Mouse (Mus musculus): ENCODE results near the gene Fen1. TPM values are rescaled to one million over a fixed set of nuclear protein-coding genes. Genes with fewer than 3 reads are reported as not detected.
A peak's percentile ranks its signal among the peaks of the same experiment; 100 is the strongest.

Fen1 gene
- polyA plus RNA-seq, 1 experiment from 2014 or later = 18.7 TPM

GRCm38 (mm10) chr19:10231016-10231415 is 27.0 kb upstream of the Fen1 start:
- H3K4me1 ChIP-seq (ENCODE audit: insufficient read depth, low read depth, low read length) = no peaks in the 10 kb centered on the region
- no peaks in the 10 kb centered on the region for H3K27me3 ChIP-seq (replicated peaks; ENCODE audit: insufficient read depth, low read length)
- H3K4me3 ChIP-seq (ENCODE audit: low read depth, low read length) = no peak overlapping the region
- H3K9ac ChIP-seq (replicated peaks; ENCODE audit: low read depth) = no peak overlapping the region
- H3K9me3 ChIP-seq (ENCODE audit: low read length) = no peaks in the 10 kb centered on the region
- DNase-seq (ENCODE audit: low spot score) = no peak
- WGBS = 30% methylated on average over 7 of the region's 7 CpGs
- no peak for ATAC-seq
- H3K4me2 ChIP-seq (replicated peaks; ENCODE audit: low read depth, low read length) = no peak overlapping the region
- no peak overlapping the region for H3K27ac ChIP-seq (ENCODE audit: low read length)
- no peaks in the 10 kb centered on the region for H3K36me3 ChIP-seq (ENCODE audit: insufficient read depth, low read length)
- TF ChIP-seq EP300 (IDR thresholded peaks at IDR 0.05) = no peak
- no peak for TF ChIP-seq CTCF (IDR thresholded peaks at IDR 0.05)

- Histone ChIP-seq H3K27ac (ENCODE audit: low read length) (0 out of 2 replicates have a peak overlapping the region, but pooled peaks have one; percentile 26), H3K4me3 (ENCODE audit: low read depth, low read length) (no peak overlapping the region), H3K4me1 (ENCODE audit: insufficient read depth, low read depth, low read length) (peaks cover 5% of the 10 kb centered on the region; the same call in 1 of the 2 replicates), H3K9ac (replicated peaks; ENCODE audit: low read depth) (no peak overlapping the region), H3K9me3 (ENCODE audit: low read length) (no peaks in the 10 kb centered on the region), H3K27me3 (replicated peaks; ENCODE audit: insufficient read depth, low read length) (no peaks in the 10 kb centered on the region), H3K36me3 (ENCODE audit: insufficient read depth, low read length) (no peaks in the 10 kb centered on the region), H3K4me2 (replicated peaks; ENCODE audit: low read depth, low read length) (no peak overlapping the region)
- WGBS = 42% methylated on average over 4 of the region's 4 CpGs
- ATAC-seq (no peak), DNase-seq (ENCODE audit: low spot score) (peak; percentile 52)
- TF ChIP-seq EP300 (IDR thresholded peaks at IDR 0.05) = 0 out of 2 replicates have a peak, but pooled peaks have one; percentile 19
- no peak for TF ChIP-seq CTCF (IDR thresholded peaks at IDR 0.05)
Observed at GRCm38 (mm10) chr19:10225767-10226166, 21.8 kb upstream of the Fen1 start.

- WGBS = 14% methylated on average over 25 of the region's 26 CpGs
- Histone ChIP-seq H3K9me3 (ENCODE audit: low read length) (no peaks in the 10 kb centered on the region), H3K4me1 (ENCODE audit: insufficient read depth, low read depth, low read length) (peaks cover 5% of the 10 kb centered on the region; the same call in 1 of the 2 replicates), H3K4me2 (replicated peaks; ENCODE audit: low read depth, low read length) (peak overlapping the region; percentile 35), H3K27me3 (replicated peaks; ENCODE audit: insufficient read depth, low read length) (no peaks in the 10 kb centered on the region), H3K27ac (ENCODE audit: low read length) (peak overlapping the region; percentile 26; the same call in 1 of the 2 replicates), H3K4me3 (ENCODE audit: low read depth, low read length) (no peak overlapping the region; the same call in 1 of the 2 replicates), H3K36me3 (ENCODE audit: insufficient read depth, low read length) (no peaks in the 10 kb centered on the region), H3K9ac (replicated peaks; ENCODE audit: low read depth) (peak overlapping the region; percentile 16; the same call in 1 of the 2 replicates)
- DNase-seq (ENCODE audit: low spot score) = peak; percentile 40
- ATAC-seq = peak; percentile 63
- no peak for TF ChIP-seq EP300 (IDR thresholded peaks at IDR 0.05)
- peak; percentile 30 for TF ChIP-seq CTCF (IDR thresholded peaks at IDR 0.05)
Observed at GRCm38 (mm10) chr19:10224637-10225453, 20.9 kb upstream of the Fen1 start.

- no peak overlapping the region for H3K27ac ChIP-seq (ENCODE audit: low read length)
- no peaks in the 10 kb centered on the region for H3K36me3 ChIP-seq (ENCODE audit: insufficient read depth, low read length)
- no peak for DNase-seq (ENCODE audit: low spot score)
- H3K27me3 ChIP-seq (replicated peaks; ENCODE audit: insufficient read depth, low read length) = no peaks in the 10 kb centered on the region
- TF ChIP-seq CTCF (IDR thresholded peaks at IDR 0.05) = no peak
- no peak for TF ChIP-seq EP300 (IDR thresholded peaks at IDR 0.05)
- H3K9ac ChIP-seq (replicated peaks; ENCODE audit: low read depth) = no peak overlapping the region
- H3K4me2 ChIP-seq (replicated peaks; ENCODE audit: low read depth, low read length) = no peak overlapping the region
- 70% methylated on average over 4 of the region's 4 CpGs for WGBS
- peaks cover 5% of the 10 kb centered on the region; the same call in 1 of the 2 replicates for H3K4me1 ChIP-seq (ENCODE audit: insufficient read depth, low read depth, low read length)
- ATAC-seq = no peak
- H3K9me3 ChIP-seq (ENCODE audit: low read length) = no peaks in the 10 kb centered on the region
- no peak overlapping the region for H3K4me3 ChIP-seq (ENCODE audit: low read depth, low read length)
Observed at GRCm38 (mm10) chr19:10223561-10223960, 19.6 kb upstream of the Fen1 start.

- Histone ChIP-seq H3K9me3 (ENCODE audit: low read length) (no peaks in the 10 kb centered on the region), H3K9ac (replicated peaks; ENCODE audit: low read depth) (no peak overlapping the region), H3K4me1 (ENCODE audit: insufficient read depth, low read depth, low read length) (peaks cover 5% of the 10 kb centered on the region; the same call in 1 of the 2 replicates), H3K4me3 (ENCODE audit: low read depth, low read length) (no peak overlapping the region), H3K27me3 (replicated peaks; ENCODE audit: insufficient read depth, low read length) (no peaks in the 10 kb centered on the region), H3K36me3 (ENCODE audit: insufficient read depth, low read length) (no peaks in the 10 kb centered on the region), H3K4me2 (replicated peaks; ENCODE audit: low read depth, low read length) (no peak overlapping the region), H3K27ac (ENCODE audit: low read length) (no peak overlapping the region)
- ATAC-seq (no peak), DNase-seq (ENCODE audit: low spot score) (peak; percentile 55)
- 29% methylated on average over 6 of the region's 8 CpGs for WGBS
- TF ChIP-seq CTCF (IDR thresholded peaks at IDR 0.05) (no peak), EP300 (IDR thresholded peaks at IDR 0.05) (no peak)
Observed at GRCm38 (mm10) chr19:10222656-10223055, 18.7 kb upstream of the Fen1 start.

- H3K4me2 ChIP-seq (replicated peaks; ENCODE audit: low read depth, low read length) = no peak overlapping the region
- H3K4me3 ChIP-seq (ENCODE audit: low read depth, low read length) = no peak overlapping the region
- H3K4me1 ChIP-seq (ENCODE audit: insufficient read depth, low read depth, low read length) = peaks cover 5% of the 10 kb centered on the region; the same call in 1 of the 2 replicates
- ATAC-seq (no peak), DNase-seq (ENCODE audit: low spot score) (no peak)
- TF ChIP-seq CTCF (IDR thresholded peaks at IDR 0.05) = no peak
- no peak for TF ChIP-seq EP300 (IDR thresholded peaks at IDR 0.05)
- H3K27ac ChIP-seq (ENCODE audit: low read length) = no peak overlapping the region
- no peaks in the 10 kb centered on the region for H3K27me3 ChIP-seq (replicated peaks; ENCODE audit: insufficient read depth, low read length)
- H3K9me3 ChIP-seq (ENCODE audit: low read length) = no peaks in the 10 kb centered on the region
- WGBS = 35% methylated on average over 4 of the region's 4 CpGs
- no peak overlapping the region for H3K9ac ChIP-seq (replicated peaks; ENCODE audit: low read depth)
- H3K36me3 ChIP-seq (ENCODE audit: insufficient read depth, low read length) = no peaks in the 10 kb centered on the region
Observed at GRCm38 (mm10) chr19:10221585-10221984, 17.6 kb upstream of the Fen1 start.
